Mouse (Mus musculus): ENCODE data around the gene Timp2. TPM values are rescaled to one million over a fixed set of nuclear protein-coding genes. Genes with fewer than 3 reads are reported as not detected.

The Timp2 gene
- total RNA-seq, 2 experiments from 2014 or later = 8.3 to 12.9 TPM

GRCm38 (mm10) chr11:118343629-118344028 lies 11.9 kb downstream of the Timp2 start:
- ATAC-seq (replicated peaks; ENCODE audit: low FRiP score, poor library complexity, severe bottlenecking) = no peak

GRCm38 (mm10) chr11:118342400-118342981 lies 13.0 kb downstream of the Timp2 start, which contains the start of gene Cep295nl:
Gene Cep295nl, minus strand, starts transcription at chr11:118342500.
- no peak for ATAC-seq (replicated peaks; ENCODE audit: low FRiP score, poor library complexity, severe bottlenecking)

- ATAC-seq (replicated peaks; ENCODE audit: low FRiP score, poor library complexity, severe bottlenecking) = no peak
Observed at GRCm38 (mm10) chr11:118337491-118338168, 17.9 kb downstream of the Timp2 start.

GRCm38 (mm10) chr11:118333431-118333830 lies 22.1 kb downstream of the Timp2 start:
- no peak for ATAC-seq (replicated peaks; ENCODE audit: low FRiP score, poor library complexity, severe bottlenecking)

- no peak for ATAC-seq (replicated peaks; ENCODE audit: low FRiP score, poor library complexity, severe bottlenecking)
Observed at GRCm38 (mm10) chr11:118332376-118332775, 23.2 kb downstream of the Timp2 start.

- no peak for ATAC-seq (replicated peaks; ENCODE audit: low FRiP score, poor library complexity, severe bottlenecking)
Observed at GRCm38 (mm10) chr11:118330777-118331176, 24.8 kb downstream of the Timp2 start.

GRCm38 (mm10) chr11:118330361-118330760 lies 25.2 kb downstream of the Timp2 start:
- no peak for ATAC-seq (replicated peaks; ENCODE audit: low FRiP score, poor library complexity, severe bottlenecking)

- no peak for ATAC-seq (replicated peaks; ENCODE audit: low FRiP score, poor library complexity, severe bottlenecking)
Observed at GRCm38 (mm10) chr11:118328947-118329346, 26.6 kb downstream of the Timp2 start.

GRCm38 (mm10) chr11:118328511-118328910 lies 27.0 kb downstream of the Timp2 start:
- 0 out of 2 replicates have a peak, but pooled peaks have one; percentile 14 for ATAC-seq (replicated peaks; ENCODE audit: low FRiP score, poor library complexity, severe bottlenecking)

GRCm38 (mm10) chr11:118326991-118327971 lies 28.3 kb downstream of the Timp2 start:
- no peak for ATAC-seq (replicated peaks; ENCODE audit: low FRiP score, poor library complexity, severe bottlenecking)

- ATAC-seq (replicated peaks; ENCODE audit: low FRiP score, poor library complexity, severe bottlenecking) = no peak
Observed at GRCm38 (mm10) chr11:118326491-118326890, 29.0 kb downstream of the Timp2 start.

- no peak for ATAC-seq (replicated peaks; ENCODE audit: low FRiP score, poor library complexity, severe bottlenecking)
Observed at GRCm38 (mm10) chr11:118324541-118324940, 31.0 kb downstream of the Timp2 start.

- ATAC-seq (replicated peaks; ENCODE audit: low FRiP score, poor library complexity, severe bottlenecking) = no peak
Observed at GRCm38 (mm10) chr11:118323974-118324373, 31.6 kb downstream of the Timp2 start.

- ATAC-seq (replicated peaks; ENCODE audit: low FRiP score, poor library complexity, severe bottlenecking) = no peak
Observed at GRCm38 (mm10) chr11:118322647-118323046, 32.9 kb downstream of the Timp2 start.

GRCm38 (mm10) chr11:118321971-118322370 lies 33.6 kb downstream of the Timp2 start:
- ATAC-seq (replicated peaks; ENCODE audit: low FRiP score, poor library complexity, severe bottlenecking) = no peak

- ATAC-seq (replicated peaks; ENCODE audit: low FRiP score, poor library complexity, severe bottlenecking) = no peak
Observed at GRCm38 (mm10) chr11:118321500-118321899, 34.0 kb downstream of the Timp2 start.

GRCm38 (mm10) chr11:118318678-118319077 lies 36.9 kb downstream of the Timp2 start:
- no peak for ATAC-seq (replicated peaks; ENCODE audit: low FRiP score, poor library complexity, severe bottlenecking)

- peak; percentile 63 for ATAC-seq (replicated peaks; ENCODE audit: low FRiP score, poor library complexity, severe bottlenecking)
Observed at GRCm38 (mm10) chr11:118317129-118317528, 38.4 kb downstream of the Timp2 start.

- no peak for ATAC-seq (replicated peaks; ENCODE audit: low FRiP score, poor library complexity, severe bottlenecking)
Observed at GRCm38 (mm10) chr11:118316231-118316806, 39.2 kb downstream of the Timp2 start.

- ATAC-seq (replicated peaks; ENCODE audit: low FRiP score, poor library complexity, severe bottlenecking) = no peak
Observed at GRCm38 (mm10) chr11:118312132-118312723, 43.3 kb downstream of the Timp2 start.

All from erythroblast, adult 5-6 weeks (primary cell).